Mouse (Mus musculus): ENCODE measurements at regions not wholly inside any gene's neighbourhood (a gene's known extent, or its start where the extent isn't known, plus 50 kb on each side); places are given as distances from the start of the nearest gene placed in this dataset.
"Not testable (repeated sequence)": the region's sequence is repeated elsewhere in the genome, so short reads cannot be mapped to it uniquely, and the experiment has no call there.

DNA sequence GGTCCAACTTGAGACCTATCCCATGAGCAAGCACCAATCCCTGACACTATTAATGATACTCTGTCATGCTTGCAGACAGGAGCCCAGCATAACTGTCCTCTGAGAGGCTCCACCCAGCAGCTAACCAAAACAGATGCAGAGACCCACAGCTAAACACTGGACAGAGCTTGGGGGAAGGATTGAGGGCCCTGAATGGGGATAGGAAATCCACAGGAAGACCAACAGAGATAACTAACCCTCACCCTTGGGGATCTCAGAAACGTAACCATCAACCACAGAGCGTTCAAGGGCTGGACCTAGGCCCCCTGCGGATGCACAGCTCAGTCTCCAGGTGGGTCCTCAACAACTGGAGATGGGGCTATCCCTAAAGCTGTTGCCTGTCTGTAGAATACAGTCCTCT is 93.7 kb downstream of the Cd24a start:
- DNase-seq (ENCODE audit: low spot score in 2 of 2), result no peak

DNA sequence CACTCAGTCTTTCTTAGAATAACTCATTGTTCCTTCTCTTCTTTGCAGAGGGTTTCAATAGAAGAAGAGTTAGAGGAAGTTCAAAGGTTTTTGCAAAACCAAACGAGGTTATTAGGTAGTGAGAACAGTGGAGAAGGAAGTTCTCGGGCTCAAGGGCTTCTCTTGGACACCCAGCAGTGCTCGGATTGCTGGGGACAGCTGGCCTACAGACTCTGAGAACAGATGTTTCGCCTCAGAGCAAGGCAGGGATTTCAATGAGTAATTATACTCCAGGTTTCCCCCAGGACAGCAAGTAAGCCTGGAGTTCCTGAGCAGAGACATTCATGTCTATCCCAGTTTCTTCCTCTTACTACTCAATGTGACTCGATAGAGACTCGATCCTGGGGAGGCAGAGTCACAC is 94.4 kb downstream of the Cd24a start:
- DNase-seq (ENCODE audit: low spot score in 2 of 2), result no peak

DNA sequence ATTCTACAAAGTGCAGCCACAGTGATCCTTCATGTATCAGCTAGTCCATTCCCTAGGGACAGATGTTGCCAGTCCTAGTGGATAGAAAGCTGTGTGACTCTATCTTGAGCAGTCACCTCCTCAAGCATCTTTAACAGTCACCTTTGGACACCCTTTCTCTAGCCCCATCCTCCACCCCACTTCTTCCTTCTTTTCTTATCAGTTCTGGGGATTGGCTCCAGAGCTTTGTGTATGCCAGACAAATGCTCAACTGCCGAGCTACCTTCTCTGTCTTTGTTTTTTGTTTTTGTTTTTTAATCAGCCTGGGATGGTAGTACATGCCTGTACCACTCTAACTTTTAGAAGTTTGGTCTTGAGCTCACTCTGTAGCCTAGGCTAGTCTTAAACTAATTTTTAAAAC is 96.7 kb downstream of the Cd24a start:
- no peak for DNase-seq (ENCODE audit: low spot score in 2 of 2)

DNA sequence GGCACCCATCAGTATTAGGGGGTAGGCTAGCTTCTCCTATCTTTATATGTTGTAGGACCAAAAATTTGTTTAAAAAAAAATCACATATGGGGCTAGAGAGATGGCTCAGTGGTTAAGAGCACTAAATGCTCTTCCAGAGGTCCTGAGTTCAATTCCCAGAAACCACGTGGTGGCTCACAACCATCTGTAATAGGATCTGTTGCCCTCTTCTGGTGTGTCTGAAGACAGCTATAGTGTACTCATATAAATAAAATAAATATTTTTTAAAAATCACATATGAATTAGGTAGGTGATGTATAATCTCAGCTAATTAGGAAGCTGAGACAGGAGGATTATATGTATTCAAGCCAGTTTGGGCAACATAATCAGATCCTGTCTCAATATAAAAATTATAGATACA is 97.4 kb downstream of the Cd24a start:
- DNase-seq (ENCODE audit: low spot score in 2 of 2), result not testable (repeated sequence)

DNA sequence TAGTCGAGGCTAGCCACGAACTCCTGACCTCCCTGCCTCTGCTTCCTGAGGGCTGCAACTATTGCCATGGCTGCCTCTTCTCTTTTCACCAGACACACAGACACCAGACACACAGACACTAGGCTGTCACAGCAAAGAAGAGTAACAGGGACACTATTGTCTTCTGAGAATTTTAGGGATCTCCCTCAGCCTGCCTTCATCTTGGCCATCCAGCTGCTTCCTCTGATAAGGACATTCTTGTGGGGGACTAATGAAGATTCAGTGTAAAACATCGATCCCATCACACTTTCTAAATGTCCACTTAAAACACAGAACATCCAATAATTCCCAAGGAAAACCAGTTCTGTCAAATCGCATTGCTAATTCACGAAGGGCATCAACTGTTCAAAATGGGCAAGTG is 98.2 kb downstream of the Cd24a start:
- DNase-seq (ENCODE audit: low spot score in 2 of 2), result no peak

DNA sequence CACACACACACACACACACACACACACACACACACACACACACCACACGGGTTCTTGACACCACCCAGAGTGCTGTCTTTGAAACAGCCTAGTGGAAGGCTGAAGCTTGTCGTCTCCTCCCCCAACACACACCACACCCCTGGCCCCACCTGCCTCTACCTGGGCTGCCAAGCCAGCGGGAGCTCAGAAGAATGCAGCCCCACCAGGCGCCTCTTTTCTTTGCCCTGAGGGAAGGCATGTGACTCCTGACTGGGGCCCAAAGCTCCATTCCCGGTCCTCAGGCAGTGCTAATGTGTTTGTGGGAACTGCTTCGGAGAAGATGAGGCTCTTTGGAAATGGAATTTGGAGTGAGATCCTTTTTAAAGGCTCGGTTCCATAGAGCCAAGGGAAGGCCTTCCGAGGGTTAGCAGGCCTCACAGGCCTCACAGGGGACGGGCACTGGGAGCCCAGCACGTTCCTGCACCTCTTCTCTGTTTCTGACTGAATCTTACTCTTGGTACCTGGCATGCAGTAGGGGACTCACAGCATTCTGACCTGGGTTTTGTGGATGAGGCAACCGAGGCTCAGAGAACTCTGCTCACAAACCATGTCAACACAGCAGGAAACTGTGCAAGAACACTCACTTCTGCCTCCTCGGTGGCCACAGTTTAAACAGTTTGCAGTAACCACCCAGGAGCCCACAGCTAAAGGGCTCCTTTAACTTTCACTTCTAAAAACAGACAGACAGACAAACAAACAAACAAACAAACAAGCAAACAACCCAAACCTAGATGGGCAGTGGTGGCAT is 106.4 kb downstream of the Cd24a start:
- DNase-seq (ENCODE audit: low spot score in 2 of 2), result no peak

DNA sequence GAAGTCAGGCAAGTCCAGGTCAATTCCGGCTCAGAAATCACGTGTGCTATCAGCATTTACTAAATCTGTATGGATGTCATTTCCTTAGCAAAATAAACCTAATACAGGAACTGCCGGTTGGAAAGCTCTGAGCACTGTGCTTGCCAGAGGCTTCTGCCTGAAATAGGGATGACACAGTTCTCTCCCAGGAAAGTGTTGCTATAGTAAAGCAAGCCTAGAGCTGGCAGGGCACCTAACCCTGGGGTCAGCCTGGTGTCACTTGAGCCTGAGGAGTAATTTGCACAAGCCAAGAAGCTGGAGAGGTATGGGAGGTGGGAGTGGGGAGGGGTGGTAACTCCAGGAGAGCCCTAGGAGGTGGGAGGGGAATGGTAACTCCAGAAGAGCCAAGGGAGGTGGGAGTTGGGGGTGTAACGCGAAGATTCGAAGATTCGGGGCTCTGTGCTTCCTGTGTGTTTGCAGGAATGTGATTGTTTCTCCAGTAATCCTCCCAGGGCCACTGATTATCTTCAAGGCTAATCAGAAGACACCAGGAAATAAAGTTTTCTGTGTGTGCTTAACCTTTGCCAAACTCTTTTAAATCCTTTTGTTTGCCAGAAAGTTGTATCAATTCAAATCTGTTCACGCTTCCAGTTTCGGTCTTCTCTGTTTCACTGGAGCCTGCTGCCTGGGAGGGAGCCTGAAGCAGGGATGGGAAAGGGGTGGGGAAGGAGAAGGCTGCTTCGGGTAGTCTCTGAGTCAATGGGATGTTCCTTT is 111.3 kb downstream of the Cd24a start:
- no peak for DNase-seq (ENCODE audit: low spot score in 2 of 2)

DNA sequence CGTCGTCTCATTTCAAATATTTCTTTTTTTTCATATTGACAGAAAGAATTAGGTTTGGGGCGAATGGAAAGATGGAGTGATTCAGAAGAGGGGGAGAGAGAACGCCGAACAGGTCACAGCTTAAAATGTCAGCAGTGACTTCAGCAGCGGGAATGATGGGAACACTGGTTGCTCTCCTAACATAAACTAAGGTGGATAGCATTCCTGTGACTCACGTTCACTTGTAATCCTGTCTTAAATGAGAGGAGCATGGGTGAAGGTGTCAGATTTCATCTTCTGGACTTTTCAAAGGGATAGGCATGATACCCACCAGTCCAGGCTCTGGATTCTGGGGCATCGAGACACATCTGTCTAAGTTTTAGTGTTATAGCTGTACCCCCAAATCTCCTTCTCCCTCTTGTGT is 111.8 kb downstream of the Cd24a start:
- DNase-seq (ENCODE audit: low spot score in 2 of 2), result no peak

DNA sequence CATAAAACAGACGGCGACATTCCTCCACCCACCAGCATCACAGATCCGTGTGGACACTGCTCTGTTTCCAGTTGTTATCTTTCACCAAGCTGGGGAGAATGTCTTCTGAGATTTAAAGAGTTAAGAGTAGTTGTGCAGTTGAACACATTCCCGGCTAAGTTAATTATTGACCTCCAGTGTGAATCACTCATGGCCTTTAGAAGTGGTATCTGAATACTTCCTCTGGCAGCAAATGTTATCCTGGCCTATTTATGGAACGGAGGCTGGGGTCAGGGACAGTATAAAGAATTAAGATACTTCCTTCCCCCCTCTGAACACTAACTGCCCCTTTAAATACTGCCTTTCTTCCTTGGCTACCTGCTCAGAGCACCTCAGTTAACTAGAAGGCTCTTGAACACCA is 115.9 kb downstream of the Cd24a start:
- no peak for DNase-seq (ENCODE audit: low spot score in 2 of 2)

DNA sequence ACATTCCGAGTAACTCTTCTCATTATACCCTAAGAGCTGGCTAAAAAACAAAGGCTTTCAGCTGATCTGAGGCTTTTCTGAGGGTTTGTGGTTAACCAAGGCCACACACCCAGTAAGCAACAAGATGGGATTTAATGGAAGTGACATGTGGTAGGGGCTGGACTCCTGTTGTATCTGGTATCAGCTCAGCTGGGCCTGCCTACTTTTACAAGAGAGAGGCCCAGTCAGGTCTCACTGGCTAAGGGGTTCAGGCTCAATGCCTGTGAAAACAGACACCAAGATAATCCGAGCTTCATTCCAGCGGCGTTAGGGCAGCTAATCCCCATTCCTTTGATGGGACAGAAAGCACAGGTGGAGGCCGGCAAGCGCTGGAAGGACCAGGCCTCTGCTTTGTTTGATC is 116.4 kb downstream of the Cd24a start:
- DNase-seq (ENCODE audit: low spot score in 2 of 2), result no peak

DNA sequence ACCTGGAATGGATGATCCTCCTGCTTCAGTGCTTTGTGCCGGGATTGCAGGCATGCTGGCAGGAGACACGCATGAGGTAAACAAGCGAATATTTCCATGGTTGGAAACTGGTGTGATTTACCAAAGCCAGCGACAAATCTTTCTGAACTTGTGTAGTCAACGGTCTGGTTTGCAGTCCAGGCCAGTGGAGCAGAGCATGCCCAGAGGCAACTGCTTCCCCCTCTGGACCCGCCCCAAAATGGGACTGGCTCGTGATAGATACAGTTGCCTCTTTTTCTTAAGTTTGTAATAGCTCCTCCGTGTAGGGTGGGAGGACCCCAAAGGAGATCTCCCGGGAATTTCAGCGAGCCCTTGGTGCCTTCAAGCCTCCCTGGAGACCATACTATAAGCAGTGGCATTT is 117.4 kb downstream of the Cd24a start:
- DNase-seq (ENCODE audit: low spot score in 2 of 2), result no peak

DNA sequence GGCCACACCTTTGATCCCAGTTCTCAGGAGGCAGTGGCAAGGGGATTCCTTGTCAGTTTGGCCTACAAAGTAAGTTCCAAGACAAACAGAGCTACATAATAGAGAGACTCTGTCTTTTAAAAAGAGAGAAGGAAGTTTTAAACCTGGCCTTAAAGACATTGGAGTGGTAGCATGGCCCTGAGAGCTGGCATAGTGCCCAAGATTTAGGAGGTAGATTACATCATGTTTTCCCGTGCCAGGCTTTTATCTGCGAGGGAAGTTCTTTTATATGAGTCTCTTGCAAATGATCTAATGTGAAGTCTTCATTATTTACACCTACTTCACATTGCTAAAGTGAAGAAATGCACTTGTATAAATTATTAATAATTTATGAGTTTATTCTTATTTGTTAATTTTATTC is 119.8 kb downstream of the Cd24a start:
- no peak for DNase-seq (ENCODE audit: low spot score in 2 of 2)

DNA sequence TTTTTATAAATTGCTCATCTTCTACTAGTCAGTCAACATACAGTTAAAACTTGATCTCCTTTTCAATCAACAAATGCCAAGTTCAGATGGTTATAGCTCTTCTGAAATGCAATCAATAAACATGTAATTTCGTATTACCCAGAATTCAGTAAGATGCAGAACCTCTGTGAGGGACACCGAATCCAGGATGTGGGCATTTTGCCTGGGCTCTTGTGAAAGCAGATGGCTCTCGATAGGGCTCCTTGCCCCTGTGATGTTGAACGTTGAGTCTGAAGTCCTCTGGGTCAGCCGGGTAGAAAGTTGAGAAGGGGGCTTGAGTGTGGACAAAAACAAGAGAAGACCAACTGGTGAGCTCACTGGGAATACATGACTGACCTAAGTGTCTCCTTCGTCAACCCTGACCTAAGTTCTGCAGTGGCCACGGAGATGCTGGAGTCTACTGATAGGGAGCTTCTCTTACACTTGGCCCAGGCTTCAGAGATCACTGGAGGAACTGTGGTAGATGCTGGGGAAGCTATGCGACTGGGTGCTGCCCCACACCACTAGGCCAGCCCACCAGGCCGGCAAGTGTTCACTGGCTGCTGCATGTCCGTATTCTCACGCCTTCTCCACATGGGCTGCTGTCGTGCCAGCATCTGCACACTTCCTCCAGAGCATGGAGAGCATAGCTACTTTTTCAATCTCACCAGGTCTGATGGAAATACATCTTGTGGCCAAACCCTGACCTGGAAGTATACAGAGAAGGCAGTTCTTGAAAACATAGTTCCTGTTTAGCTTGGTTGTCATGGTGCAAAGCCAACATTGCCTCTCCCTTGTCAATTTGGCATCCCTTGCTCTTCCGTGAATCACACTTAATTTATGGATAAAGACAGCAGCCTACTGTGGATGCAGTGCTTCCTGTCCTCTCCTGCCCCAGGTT is 122.5 kb downstream of the Cd24a start:
- DNase-seq (ENCODE audit: low spot score in 2 of 2), result no peak

DNA sequence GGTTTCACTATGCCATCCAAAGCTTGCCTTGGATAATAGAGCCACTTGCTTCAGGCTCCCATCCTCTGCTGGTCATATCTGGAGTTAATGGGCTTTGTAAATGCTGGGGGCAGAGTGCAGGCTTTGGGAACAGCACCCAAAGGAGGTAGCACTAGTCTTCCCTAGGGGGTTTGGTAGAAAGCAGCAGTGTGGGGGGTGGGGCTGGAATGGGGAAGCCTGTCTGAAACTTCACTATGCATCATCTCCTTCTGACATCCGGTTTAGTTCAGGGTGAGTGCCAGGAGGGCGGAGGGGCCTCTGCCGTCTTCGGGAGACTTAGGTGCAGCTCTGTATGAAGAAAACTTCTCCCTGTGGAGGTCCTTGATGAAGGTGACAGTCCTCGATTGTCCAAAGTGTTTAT is 124.8 kb downstream of the Cd24a start:
- no peak for DNase-seq (ENCODE audit: low spot score in 2 of 2)

DNA sequence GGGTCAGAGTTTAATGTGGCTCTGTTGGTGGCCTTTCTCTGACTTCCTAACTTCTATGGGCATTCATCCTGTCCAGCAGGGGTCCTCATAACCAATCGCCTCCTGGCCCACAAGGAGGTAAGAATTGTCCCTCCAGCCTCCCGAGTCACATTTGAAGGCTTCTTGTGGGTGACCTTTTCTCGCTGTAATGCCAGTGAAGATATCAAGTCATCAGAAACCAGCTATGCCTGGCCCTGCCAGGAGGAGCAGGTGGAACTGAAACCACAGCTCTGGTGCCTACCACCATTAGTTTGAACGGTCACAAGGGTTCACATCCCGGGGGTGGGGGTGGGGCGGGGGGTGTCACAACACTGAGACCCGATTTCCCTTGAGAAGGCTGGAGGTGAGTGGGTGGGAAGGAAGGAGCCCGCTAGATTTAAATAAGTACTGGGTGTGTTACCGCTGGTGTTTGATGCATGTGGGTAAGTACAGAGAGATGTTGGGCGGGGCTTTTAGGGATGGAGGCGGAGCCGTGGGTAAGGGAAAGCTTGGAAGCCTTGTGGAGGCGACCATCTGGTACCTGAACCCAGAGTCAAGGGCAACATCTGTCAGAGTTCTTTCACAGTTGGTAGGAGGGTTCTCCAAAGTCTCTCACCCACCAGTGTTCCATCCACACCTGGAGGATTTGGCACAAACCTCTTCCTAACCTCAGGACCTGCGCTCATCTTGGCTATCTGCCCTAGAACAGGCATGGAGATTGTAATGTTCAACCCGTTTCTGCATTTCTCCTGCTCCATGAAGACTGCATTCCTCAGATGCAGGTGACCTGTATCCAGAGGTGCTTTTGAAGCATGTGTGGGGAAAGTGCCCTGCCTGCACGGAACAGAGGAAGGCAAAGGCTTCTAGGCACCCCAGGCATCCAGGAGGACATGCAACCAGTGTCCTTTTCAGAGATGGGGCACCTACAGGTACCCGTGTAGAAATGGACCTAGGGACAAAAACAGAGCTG is 128.2 kb downstream of the Cd24a start:
- no peak for DNase-seq (ENCODE audit: low spot score in 2 of 2)

DNA sequence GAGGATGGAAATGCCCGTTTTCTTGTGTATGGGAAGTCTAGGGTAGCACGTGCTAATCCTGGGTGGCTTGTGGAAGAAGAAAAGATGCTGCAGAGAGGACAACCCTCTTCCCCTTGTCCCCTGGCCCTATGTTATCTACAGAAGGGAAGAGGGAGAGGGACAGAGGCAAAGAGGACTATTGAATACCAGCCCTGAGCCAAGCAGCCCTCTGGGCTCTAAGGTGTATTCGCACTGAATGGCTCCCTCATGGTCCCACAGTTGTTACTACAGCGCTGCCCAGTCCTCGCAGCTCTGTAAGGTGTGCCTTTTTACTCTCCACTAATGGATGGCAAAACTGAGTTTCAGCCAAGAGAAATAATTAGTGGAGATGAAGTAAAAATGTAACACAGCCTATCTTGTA is 128.9 kb downstream of the Cd24a start:
- no peak for DNase-seq (ENCODE audit: low spot score in 2 of 2)

DNA sequence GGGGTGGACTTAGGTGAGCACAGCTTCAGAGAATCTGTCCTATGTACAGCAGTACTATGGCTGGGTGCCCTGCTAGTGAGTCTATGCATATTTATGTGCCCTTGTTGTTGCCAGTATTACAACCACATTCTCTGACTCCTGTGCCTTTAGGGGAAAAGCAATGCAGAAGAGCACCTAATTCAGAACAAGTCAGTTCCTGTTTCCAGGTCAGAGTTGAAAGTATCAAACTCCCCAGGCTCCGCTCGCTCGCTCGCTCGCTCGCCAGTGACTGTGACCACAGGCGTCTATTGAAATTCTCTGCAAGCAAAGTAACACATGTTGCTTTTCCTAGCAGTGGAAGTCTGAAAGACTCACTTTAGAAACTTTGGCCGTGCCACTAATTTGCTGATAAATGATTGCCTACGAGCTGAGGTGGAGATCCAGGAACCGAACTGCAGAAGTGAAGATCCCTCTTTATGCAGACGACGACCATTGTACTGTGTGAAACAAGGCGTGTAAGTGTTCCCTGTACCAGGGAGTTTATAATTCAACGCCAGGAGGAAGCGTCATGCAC is 129.8 kb downstream of the Cd24a start:
- DNase-seq (ENCODE audit: low spot score in 2 of 2), result no peak

DNA sequence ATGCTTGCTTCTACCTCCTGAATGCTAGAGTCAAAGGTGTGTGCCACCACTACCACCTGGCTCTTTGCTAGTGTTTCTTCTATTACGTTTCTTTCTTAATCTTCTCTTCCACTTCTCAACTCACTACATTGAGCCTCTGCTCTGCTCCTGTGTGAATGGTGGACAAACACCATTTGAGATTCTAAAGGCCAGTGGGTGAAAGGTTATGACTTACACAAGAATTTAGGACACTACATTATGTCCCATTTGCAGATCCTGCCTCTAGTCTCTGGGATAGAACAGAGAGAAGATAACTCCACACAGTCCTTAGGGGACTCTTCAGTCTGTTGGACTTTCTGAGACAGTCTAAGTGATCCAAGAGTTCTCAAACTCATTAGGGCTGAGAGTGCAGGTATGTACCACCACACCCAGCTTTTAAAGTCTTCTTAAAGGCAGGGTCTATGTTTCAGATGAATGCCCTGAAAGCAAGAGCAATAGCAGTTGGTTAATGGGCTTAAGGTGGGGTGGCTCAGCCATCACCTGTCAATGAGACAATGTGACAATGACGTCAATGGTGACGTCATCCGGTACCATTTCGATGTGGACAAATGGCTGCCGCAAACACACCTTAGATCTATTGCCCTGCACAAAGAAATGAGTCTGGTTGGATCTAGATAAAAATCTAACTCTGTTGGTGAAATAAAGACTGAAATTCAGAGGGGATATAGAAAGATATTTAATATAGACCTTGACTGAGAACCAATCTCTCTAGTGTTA is 131.4 kb downstream of the Cd24a start:
- DNase-seq (ENCODE audit: low spot score in 2 of 2), result no peak

DNA sequence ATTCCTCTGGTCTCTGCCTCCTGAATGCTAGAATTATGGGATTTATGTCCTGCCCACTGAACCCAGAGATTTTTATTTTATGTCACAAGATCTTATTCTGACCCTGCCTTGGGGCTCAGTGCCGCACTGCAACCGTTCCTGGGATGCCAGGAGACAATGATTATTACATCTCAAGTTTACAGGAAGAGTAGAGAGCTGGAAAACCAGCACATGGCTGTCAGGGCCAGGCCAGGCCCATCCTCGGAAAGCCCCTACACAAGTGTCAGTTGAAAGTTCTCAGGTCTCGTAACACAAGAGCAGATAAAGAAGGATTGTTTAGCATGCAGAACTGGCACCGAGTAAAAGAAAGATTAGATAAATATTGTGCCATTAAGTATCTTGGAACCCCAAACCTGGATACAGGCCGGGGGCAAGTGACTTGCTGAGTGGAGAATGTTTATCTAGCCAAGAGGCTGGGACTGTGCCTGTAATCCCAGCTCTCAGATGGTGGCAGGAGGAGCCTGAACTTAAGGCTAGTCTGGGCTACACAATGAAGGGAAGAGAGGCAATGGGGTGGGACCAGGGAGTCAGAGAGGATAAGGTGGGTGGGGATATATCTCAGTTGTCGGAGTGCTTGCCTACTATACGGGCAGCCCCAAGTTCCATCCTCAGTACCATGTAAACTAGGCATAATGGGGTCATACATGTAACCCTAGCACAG is 132.3 kb downstream of the Cd24a start:
- DNase-seq (ENCODE audit: low spot score in 2 of 2), result no peak

DNA sequence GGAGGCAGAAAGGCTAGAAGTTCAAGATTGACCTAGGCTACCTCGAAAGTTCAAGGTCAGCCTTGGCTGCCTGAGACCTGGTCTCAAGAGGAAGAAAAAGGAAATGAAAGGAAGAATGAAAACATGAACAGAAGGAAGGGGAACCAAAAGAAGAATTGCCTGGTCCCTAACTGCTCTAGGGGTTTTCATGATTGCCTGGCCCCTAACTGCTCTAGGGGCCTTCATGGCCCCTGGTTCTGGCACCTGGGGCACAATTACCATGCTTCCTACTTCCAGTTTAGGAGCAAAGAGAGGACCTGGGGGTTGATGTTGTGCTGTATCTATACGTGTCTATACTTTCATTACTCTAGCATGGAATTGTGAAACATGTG is 132.8 kb downstream of the Cd24a start:
- no peak for DNase-seq (ENCODE audit: low spot score in 2 of 2)

Measured in right cerebral cortex, adult 2 months (tissue).